Mouse (Mus musculus) CD4-positive, CD25-positive, alpha-beta regulatory T cell (primary cell): Measurements from ENCODE around the gene Ptprcap. TPM values are rescaled to one million over a fixed set of nuclear protein-coding genes. Genes with fewer than 3 reads are reported as not detected.

Experiments used
- polyA plus RNA-seq: library from polyadenylated mRNA; unstranded; fragments of 100-300 nt; shearing (Covaris generic); gene quantifications from one replicate; pipeline ENCODE4 v1.2.1, GENCODE M21; 2017

The Ptprcap gene
- 1,480 TPM for polyA plus RNA-seq

GRCm38 (mm10) chr19:4153232-4153654 lies at the start of gene Ptprcap:
Gene Ptprcap, plus strand, starts transcription at chr19:4153604.

GRCm38 (mm10) chr19:4125741-4126696 lies 27.4 kb upstream of the Ptprcap start, which contains the start of gene Aip:
Gene Aip, minus strand, starts transcription at chr19:4125858.

GRCm38 (mm10) chr19:4139446-4139845 lies 14.0 kb upstream of the Ptprcap start, which contains the start of gene Gpr152:
Gene Gpr152, plus strand, starts transcription at chr19:4139787.

GRCm38 (mm10) chr19:4143759-4144268 lies 9.6 kb upstream of the Ptprcap start, which contains the start of gene Cabp4:
Gene Cabp4, minus strand, starts transcription at chr19:4144033.

GRCm38 (mm10) chr19:4148491-4148806 lies 5.0 kb upstream of the Ptprcap start, which contains the start of gene Coro1b:
Gene Coro1b, plus strand, starts transcription at chr19:4148619.

GRCm38 (mm10) chr19:4162646-4163542 lies 9.5 kb downstream of the Ptprcap start, which contains the start of gene Rps6kb2:
Gene Rps6kb2, minus strand, starts transcription at chr19:4163354.

GRCm38 (mm10) chr19:4175368-4175947 lies 22.1 kb downstream of the Ptprcap start, which contains the start of gene Carns1:
Gene Carns1, minus strand, starts transcription at chr19:4175479.

GRCm38 (mm10) chr19:4190831-4191334 lies 37.5 kb downstream of the Ptprcap start, which contains the start of gene Tbc1d10c:
Gene Tbc1d10c, minus strand, starts transcription at chr19:4191284.

GRCm38 (mm10) chr19:4191528-4192250 lies 38.3 kb downstream of the Ptprcap start, which contains the start of gene Ppp1ca:
Gene Ppp1ca, plus strand, starts transcription at chr19:4192065.

GRCm38 (mm10) chr19:4201291-4201909 lies 48.0 kb downstream of the Ptprcap start, which contains the start of gene Rad9a:
Gene Rad9a, minus strand, starts transcription at chr19:4201662.

Other genes starting within 250 kb of the Ptprcap start
- gene Tcirg1, start 246.5 kb upstream of the Ptprcap start, polyA plus RNA-seq, result 74.4 TPM
- 187 TPM for gene Ndufs8, start 240.8 kb upstream of the Ptprcap start, polyA plus RNA-seq
- gene Aldh3b1, start 223.8 kb upstream of the Ptprcap start, polyA plus RNA-seq, result 0.23 TPM
- gene Unc93b1, start 218.4 kb upstream of the Ptprcap start, polyA plus RNA-seq, result 37.5 TPM
- not detected for gene Aldh3b3, start 195.0 kb upstream of the Ptprcap start, polyA plus RNA-seq
- not detected for gene Aldh3b2, start 181.3 kb upstream of the Ptprcap start, polyA plus RNA-seq
- 0.60 TPM for gene Acy3, start 167.0 kb upstream of the Ptprcap start, polyA plus RNA-seq
- gene Tbx10, start 160.9 kb upstream of the Ptprcap start, polyA plus RNA-seq, result not detected
- 17.6 TPM for gene Nudt8, start 153.0 kb upstream of the Ptprcap start, polyA plus RNA-seq
- gene Gm49405, start 153.0 kb upstream of the Ptprcap start, polyA plus RNA-seq, result 2.0 TPM
- gene Doc2g, start 150.3 kb upstream of the Ptprcap start, polyA plus RNA-seq, result 3.5 TPM
- gene Ndufv1, start 140.8 kb upstream of the Ptprcap start, polyA plus RNA-seq, result 164 TPM
- 512 TPM for gene Gstp1, start 115.6 kb upstream of the Ptprcap start, polyA plus RNA-seq
- gene Gstp2, start 107.6 kb upstream of the Ptprcap start, polyA plus RNA-seq, result 2.0 TPM
- gene Gstp3, start 94.0 kb upstream of the Ptprcap start, polyA plus RNA-seq, result 96.6 TPM
- not detected for gene Cabp2, start 72.0 kb upstream of the Ptprcap start, polyA plus RNA-seq
- 799 TPM for gene Cdk2ap2, start 56.4 kb upstream of the Ptprcap start, polyA plus RNA-seq
- gene Pitpnm1, start 53.6 kb upstream of the Ptprcap start, polyA plus RNA-seq, result 330 TPM
- 195 TPM for gene Aip, start 27.7 kb upstream of the Ptprcap start, polyA plus RNA-seq
- gene Gpr152, start 13.8 kb upstream of the Ptprcap start, polyA plus RNA-seq, result not detected
- gene Cabp4, start 9.6 kb upstream of the Ptprcap start, polyA plus RNA-seq, result 0.41 TPM
- gene Coro1b, start 5.0 kb upstream of the Ptprcap start, polyA plus RNA-seq, result 394 TPM
- gene Rps6kb2, start 9.8 kb downstream of the Ptprcap start, polyA plus RNA-seq, result 49.1 TPM
- gene Carns1, start 21.9 kb downstream of the Ptprcap start, polyA plus RNA-seq, result 36.9 TPM
- gene Tbc1d10c, start 37.7 kb downstream of the Ptprcap start, polyA plus RNA-seq, result 782 TPM
- 1,094 TPM for gene Ppp1ca, start 38.5 kb downstream of the Ptprcap start, polyA plus RNA-seq
- 80.3 TPM for gene Rad9a, start 48.1 kb downstream of the Ptprcap start, polyA plus RNA-seq
- gene Clcf1, start 60.6 kb downstream of the Ptprcap start, polyA plus RNA-seq, result 38.4 TPM
- 0.61 TPM for gene AC109138.7, start 60.8 kb downstream of the Ptprcap start, polyA plus RNA-seq
- gene Pold4, start 78.3 kb downstream of the Ptprcap start, polyA plus RNA-seq, result 113 TPM
- gene Ssh3, start 115.6 kb downstream of the Ptprcap start, polyA plus RNA-seq, result 0.73 TPM
- gene Ankrd13d, start 129.5 kb downstream of the Ptprcap start, polyA plus RNA-seq, result 7.3 TPM
- gene Grk2, start 152.6 kb downstream of the Ptprcap start, polyA plus RNA-seq, result 238 TPM
- 71.8 TPM for gene Kdm2a, start 244.7 kb downstream of the Ptprcap start, polyA plus RNA-seq